Mouse (Mus musculus) gastrocnemius, adult 2 months (tissue): ENCODE measurements around the gene Gtpbp8. TPM values are rescaled to one million over a fixed set of nuclear protein-coding genes. Genes with fewer than 3 reads are reported as not detected.

ENCODE experiments used
- DNase-seq: peaks from one replicate; pipeline ENCODE4 v3.0.0; 2022
- H3K27ac ChIP-seq: fragments of 200-600 bp; 2 replicates; pipeline ENCODE4 v1.8.1; 2022; ENCODE audit warnings: mild to moderate bottlenecking
- H3K4me3 ChIP-seq: fragments of 200-600 bp; 2 replicates; pipeline ENCODE4 v1.8.1; 2022; ENCODE audit warnings: mild to moderate bottlenecking, moderate library complexity
- CTCF ChIP-seq: fragments of 200-600 bp; IDR thresholded peaks from 2 replicates; pipeline ENCODE4 v1.8.1; 2022; ENCODE audit warnings: antibody characterized with exemption, mild to moderate bottlenecking, moderate library complexity
- intact Hi-C: fragments of 180-260 bp; cut with DNase I; formaldehyde crosslinking; loops from one replicate; pipeline ENCODE4 v1.15.1; 2025
- total RNA-seq, 2 experiments: library from RNA; stranded (reverse); gene quantifications; 2 replicates each; pipeline ENCODE4 v1.2.3; 2021

The Gtpbp8 gene
- total RNA-seq, 2 experiments from 2014 or later, result 8.3 to 10.5 TPM

DNA sequence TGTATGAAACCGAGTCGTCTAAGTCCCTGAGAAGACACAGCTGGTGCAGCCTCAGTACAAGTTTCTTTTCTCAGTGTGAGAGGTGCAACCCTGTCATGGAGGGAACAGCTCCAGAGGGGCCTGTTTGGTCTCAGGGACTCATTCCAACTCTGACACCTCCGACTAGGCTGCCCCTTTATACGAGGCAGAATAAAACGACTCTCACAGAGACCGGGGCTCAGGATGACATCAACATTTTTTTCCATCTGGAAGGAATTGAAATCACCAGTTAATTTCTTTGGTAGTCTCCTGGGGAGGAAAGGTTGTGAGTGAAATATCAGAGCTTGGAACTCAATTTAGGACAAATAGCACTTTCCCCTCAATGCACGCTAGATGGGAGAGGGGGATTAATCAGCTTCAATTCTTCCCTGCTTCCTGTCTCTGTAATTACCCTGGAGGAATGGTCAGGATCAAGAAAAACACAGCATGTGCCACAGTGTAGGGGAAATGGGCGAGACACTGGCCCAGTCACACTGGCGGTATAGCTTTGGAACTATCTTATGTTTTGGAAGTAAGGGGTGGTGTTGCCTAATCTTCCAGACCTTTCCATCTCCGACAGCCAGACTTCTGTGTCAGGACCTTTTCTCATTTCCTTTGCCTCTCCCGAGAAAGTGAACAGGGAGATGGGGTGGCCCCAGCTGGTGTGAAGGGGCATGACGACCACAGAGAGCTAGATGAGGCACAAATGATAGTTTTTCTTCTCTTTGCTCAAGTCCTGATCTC lies 50.1 kb downstream of the Gtpbp8 start:
- intact Hi-C loops, result no loop called here
- TF ChIP-seq CTCF, result no peak
- no peak for DNase-seq

DNA sequence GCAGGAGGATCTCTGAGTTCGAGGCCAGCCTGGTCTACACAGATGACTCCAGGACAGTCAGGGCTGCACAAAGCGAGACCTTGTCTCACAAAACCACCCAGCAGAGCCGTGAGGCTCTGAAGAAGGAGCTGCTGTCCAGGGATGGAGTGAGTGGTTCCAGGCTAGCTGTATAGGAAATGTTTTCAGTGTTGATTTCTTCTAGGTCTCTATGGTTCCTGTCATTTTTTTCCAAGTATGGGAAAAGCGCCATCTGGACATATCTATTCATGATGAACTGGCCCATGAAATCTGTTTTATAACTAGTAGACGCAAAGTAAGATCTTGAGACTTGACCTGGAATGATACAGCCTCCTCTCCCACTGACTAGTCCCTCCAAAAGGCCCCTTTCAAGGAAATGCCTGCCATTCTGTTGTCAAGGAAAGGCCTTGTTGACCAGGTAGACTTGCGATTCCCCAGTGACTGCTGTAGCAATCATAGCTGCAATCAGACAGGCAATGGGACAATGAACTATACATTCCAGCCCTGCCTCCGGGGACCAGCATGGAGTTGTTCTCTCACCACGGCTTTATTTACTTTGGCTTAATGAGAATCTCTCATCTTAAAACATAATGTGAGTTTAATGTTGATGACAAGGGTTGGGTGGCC lies 50.8 kb downstream of the Gtpbp8 start:
- no peak for TF ChIP-seq CTCF
- Histone ChIP-seq H3K27ac (peak overlapping the region; percentile 70), H3K4me3 (no peak overlapping the region)
- DNase-seq, result no peak
- intact Hi-C loops, result no loop called here

More for the DNA sequence above, 50.1 kb downstream of the Gtpbp8 start:
- Histone ChIP-seq H3K27ac (peak overlapping the region; percentile 70), H3K4me3 (no peak overlapping the region)

DNA sequence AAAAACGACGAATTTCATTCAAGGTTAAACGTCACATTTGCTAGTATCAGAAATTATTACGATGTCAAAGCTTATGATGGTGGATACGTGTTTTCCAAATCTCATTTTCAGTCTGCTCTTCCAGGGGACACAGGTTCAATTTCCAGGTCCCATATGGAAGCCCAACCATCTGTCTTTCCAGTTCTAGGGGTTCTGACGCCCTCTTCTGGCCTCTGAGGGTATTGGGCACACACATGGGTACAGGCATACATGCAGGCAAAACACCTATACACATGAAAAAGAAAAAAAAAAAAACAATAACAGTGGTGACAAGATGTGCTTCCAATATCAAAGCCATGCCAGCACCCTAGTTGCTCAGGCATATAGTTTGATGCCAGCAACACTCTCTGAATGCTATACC lies 52.5 kb downstream of the Gtpbp8 start:
- intact Hi-C loops, result no loop called here
- DNase-seq, result no peak
- TF ChIP-seq CTCF, result peak; percentile 32; the same call in 1 of the 2 replicates

DNA sequence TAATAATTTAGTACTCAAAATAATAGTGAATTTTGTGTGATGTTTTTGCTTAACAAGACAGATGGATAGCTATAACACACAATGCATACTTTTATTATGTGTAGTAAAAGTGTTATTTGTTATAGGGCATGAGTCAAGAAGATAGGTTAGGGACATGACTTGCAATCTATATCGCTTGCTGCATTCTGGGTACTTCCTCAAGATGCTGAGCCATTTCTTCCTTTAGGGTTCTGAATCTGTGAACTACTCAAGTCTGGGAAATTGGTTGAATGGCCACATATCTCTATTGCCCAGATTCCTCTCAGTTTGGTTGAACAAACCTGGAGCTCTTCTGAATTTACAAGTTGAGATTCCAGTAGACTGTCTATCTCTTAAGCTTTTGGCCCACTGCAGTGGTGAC lies 53.6 kb downstream of the Gtpbp8 start:
- DNase-seq, result no peak
- Histone ChIP-seq H3K27ac (no peak overlapping the region), H3K4me3 (no peak overlapping the region)
- intact Hi-C loops, result no loop called here
- TF ChIP-seq CTCF, result no peak

More for the DNA sequence above, 52.5 kb downstream of the Gtpbp8 start:
- Histone ChIP-seq H3K4me3 (no peak overlapping the region), H3K27ac (no peak overlapping the region)

DNA sequence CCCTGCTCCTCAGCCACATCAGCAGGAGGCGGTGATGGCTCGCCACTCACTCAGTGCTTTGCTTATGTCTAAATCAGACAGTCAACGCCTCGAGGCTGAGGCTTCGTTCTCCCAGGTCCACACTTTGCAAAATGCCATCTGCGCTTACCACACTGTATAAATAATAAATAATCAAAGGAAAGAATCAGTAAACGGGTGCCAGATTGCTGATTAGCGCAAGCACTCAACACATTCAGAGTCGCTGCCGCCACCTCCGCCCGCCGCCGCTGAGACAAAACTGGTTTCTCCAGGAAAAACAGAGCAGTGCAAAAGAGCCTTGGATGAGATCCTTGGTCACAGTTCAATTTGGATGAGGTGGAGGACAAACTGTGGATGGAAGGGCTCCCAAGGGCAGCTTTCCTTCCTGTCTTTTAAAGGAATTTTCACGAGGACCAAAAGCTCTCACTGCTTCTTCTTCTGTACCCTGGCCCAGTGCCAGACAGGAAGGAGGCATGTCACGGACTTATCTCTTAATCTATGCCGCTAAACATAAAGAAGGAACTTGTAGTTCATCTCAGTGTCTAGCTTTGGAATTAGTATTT lies 54.5 kb downstream of the Gtpbp8 start:
- intact Hi-C loops, result no loop called here
- no peak for TF ChIP-seq CTCF
- Histone ChIP-seq H3K27ac (peak overlapping the region; percentile 78), H3K4me3 (peak overlapping the region; percentile 51)
- DNase-seq, result peak; percentile 67

DNA sequence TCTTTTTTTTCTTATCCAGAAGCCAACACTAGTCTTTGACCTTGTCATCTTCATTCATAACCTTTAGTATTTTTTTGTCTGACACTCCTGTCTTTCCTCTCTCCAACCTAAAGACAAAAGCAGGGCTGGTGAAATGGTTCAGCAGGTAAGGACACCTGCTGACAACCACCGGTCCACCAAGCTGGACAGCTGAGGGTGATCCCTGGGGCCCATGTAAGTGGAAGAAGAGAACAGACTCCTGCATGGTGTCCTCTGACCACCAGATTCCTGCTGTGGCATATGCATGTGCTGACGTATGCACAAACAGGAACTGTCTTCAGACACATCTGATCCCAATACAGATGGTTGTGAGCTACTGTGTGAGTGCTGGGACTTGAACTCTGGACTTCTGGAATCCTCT lies 55.1 kb downstream of the Gtpbp8 start:
- TF ChIP-seq CTCF, result no peak
- intact Hi-C loops, result no loop called here
- no peak for DNase-seq
- Histone ChIP-seq H3K4me3 (no peak overlapping the region), H3K27ac (peak overlapping the region; percentile 78)

DNA sequence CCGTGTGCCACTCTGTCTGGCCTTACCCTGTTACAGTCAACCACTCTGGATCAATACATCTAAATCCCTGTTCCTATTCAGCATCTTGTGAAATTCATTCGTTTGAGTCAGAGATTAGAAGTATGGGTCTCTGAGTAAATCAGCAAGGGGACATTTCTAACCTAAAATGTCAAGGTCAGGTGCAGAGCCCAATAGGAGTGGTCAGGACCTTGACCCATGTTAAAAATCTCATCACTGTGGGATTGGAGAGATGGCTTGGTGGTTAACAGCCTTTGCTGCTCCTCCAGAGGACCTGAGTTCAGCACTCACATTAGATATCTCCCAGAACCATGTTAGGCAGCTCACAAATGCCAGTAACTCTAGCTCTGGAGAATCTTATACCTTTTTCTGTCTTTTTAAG lies 55.7 kb downstream of the Gtpbp8 start:
- TF ChIP-seq CTCF, result no peak
- no peak for DNase-seq
- intact Hi-C loops, result no loop called here
- Histone ChIP-seq H3K4me3 (no peak overlapping the region), H3K27ac (no peak overlapping the region)

DNA sequence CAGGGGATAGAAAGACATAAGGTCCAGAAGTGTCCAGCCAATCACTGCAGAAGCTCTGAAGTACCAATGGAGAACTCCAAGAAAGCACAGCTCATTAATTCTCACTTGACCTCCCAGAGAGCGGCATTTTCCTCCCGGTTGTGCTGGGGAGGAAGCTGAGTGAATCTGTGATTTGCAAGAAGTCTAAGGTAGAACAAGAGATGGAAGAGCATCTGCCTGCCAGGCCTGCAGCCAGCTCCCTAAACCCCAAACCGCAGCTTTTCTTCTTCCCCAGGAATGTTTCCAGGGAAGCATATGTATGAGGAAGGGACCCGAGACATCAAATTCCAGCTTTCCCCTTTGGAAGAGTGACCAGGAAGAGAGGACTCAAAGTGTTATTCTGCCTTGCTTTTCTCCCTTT lies 57.7 kb downstream of the Gtpbp8 start:
- no peak for DNase-seq
- H3K4me3 ChIP-seq, result no peak overlapping the region
- H3K27ac ChIP-seq, result peak overlapping the region; percentile 8; the same call in 1 of the 2 replicates
- no peak for TF ChIP-seq CTCF
- intact Hi-C loops, result no loop called here

DNA sequence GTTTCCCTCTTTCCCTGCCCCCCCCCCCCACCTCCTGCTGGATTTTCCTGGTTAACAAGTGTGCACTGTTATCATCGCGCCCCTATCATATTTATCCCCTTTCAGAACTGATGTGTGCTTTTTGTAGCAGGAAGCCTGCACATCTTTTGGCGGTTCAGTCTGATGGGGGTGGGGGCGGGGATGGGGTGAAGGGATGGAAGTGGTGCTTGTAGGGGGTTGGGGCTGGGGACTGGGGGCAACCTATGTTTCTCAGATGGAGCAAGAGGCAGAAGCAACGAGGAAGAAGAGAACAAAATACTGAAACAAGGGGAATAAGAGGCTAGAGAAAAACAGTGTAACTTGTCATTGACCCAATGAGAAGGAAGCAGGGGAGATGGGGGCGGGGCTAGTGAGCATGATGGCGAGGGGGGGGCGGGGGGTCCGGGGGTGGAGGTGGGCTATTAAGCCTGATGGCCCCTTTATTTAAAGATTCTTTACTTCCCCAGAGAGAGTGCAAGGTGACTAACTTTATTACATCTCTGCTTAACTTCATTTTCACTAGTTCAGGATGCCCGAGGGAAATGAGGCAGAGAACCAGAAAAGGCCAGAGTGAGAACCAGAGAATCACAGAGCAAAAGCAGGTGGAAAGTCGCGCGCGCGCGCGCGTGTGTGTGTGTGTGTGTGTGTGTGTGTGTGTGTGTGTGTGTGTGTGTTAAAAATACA lies 58.3 kb downstream of the Gtpbp8 start:
- Histone ChIP-seq H3K27ac (no peak overlapping the region), H3K4me3 (no peak overlapping the region)
- intact Hi-C loops, result no loop called here
- no peak for TF ChIP-seq CTCF
- DNase-seq, result no peak

DNA sequence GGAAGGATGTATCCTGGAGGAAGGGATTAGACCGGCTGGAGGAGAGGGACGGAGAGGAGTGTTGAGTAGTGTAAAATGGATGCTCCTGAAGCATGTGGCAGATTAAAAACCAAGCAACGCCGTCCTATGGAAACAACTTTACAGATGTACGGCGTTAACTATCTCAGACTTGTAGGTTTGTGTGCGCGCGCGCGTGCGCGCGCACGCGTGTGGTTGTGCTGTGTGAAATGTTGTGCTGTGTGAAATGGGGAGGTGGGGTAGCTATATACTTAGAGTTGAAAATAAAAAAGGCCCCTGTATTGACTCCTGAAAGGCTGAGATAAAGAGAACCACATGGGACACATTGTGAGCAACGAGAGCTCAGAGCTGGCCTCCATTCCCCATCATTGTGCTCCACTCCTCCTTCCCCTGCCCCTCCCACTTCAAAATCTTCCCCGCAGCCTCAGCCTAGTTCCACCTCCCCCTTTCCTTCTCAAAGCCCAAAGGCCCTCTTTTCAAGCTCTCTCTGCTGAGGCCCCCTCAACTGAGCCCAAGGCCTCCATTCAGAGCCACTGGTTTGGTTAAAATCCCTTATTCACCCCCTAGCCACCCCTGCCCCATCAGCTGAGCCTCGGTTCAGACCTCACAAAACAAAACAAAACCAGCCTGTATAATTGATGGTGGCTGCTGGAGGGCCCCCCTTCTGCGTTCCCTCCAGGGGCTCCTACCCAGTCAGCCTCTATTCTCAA lies 59.0 kb downstream of the Gtpbp8 start:
- DNase-seq, result no peak
- no peak overlapping the region for H3K4me3 ChIP-seq
- intact Hi-C loops, result no loop called here
- no peak for TF ChIP-seq CTCF
- no peak overlapping the region for H3K27ac ChIP-seq

Other genes starting within 250 kb of the Gtpbp8 start
- gene Boc, start 187.5 kb downstream of the Gtpbp8 start, total RNA-seq, result 1 to 10 TPM; 2.6 to 5.0 TPM
- 1 to 10 TPM; 3.2 to 3.4 TPM for gene Nepro, start 22.1 kb downstream of the Gtpbp8 start, total RNA-seq
- gene Cd200r1, start 19.4 kb upstream of the Gtpbp8 start, total RNA-seq, result under 1 TPM in 1 of 2 experiments, not detected in 1; 0.11 TPM
- not detected for gene Cd200r4, start 65.4 kb upstream of the Gtpbp8 start, total RNA-seq
- gene Cd200r2, start 120.7 kb upstream of the Gtpbp8 start, total RNA-seq, result not detected
- gene Cd200r3, start 197.3 kb upstream of the Gtpbp8 start, total RNA-seq, result not detected